Mouse (Mus musculus) midbrain, embryonic 16.5 days (tissue): Measurements from ENCODE around the gene H1f0. TPM values are rescaled to one million over a fixed set of nuclear protein-coding genes. Genes with fewer than 3 reads are reported as not detected.

ENCODE experiments used
- ATAC-seq: fragments of 200-750 bp; cut with Nextera tagmentation; 2 replicates; pipeline ENCODE4 v1.8.0; 2017; ENCODE audit warnings: moderate TSS enrichment
- H3K27ac ChIP-seq: fragments of 300-500 bp; sonication (generic); 2 replicates; pipeline ENCODE4 v1.5.1; 2014; ENCODE audit warnings: mild to moderate bottlenecking, low read length, mixed read lengths
- H3K27me3 ChIP-seq: fragments of 300-500 bp; sonication (generic); 2 replicates; pipeline ENCODE4 v1.6.1; 2014; ENCODE audit warnings: low read depth, low read length, mixed read lengths; ENCODE audit not compliant: control insufficient read depth, insufficient read depth
- H3K36me3 ChIP-seq: fragments of 300-500 bp; sonication (generic); 2 replicates; pipeline ENCODE4 v1.6.1; 2014; ENCODE audit warnings: mild to moderate bottlenecking, low read length, moderate library complexity, mixed read lengths; ENCODE audit not compliant: control insufficient read depth, insufficient read depth
- H3K4me1 ChIP-seq: fragments of 300-500 bp; sonication (generic); 2 replicates; pipeline ENCODE4 v1.6.1; 2014; ENCODE audit warnings: mild to moderate bottlenecking, low read length, mixed read lengths; ENCODE audit not compliant: control insufficient read depth, insufficient read depth
- H3K4me2 ChIP-seq: fragments of 300-500 bp; sonication (generic); 2 replicates; pipeline ENCODE4 v1.6.1; 2014; ENCODE audit warnings: mild to moderate bottlenecking, low read length, mixed read lengths
- H3K4me3 ChIP-seq: fragments of 300-500 bp; sonication (generic); 2 replicates; pipeline ENCODE4 v1.5.1; 2014; ENCODE audit warnings: low read depth, mild to moderate bottlenecking, low read length, moderate library complexity, mixed read lengths
- H3K9ac ChIP-seq: fragments of 300-500 bp; sonication (generic); 2 replicates; pipeline ENCODE4 v1.6.1; 2014; ENCODE audit warnings: low read depth, low read length, mixed read lengths
- H3K9me3 ChIP-seq: fragments of 300-500 bp; sonication (generic); replicated peaks from 2 replicates; pipeline ENCODE4 v1.6.1; 2014; ENCODE audit warnings: mild to moderate bottlenecking, low read length, mixed read lengths; ENCODE audit not compliant: control insufficient read depth, poor library complexity, severe bottlenecking
- WGBS: fragments of 180-500 bp; shearing (Covaris S2); extraction: QIAGEN DNeasy Blood & Tissue Kit; methylation state at CpG from one replicate; pipeline ENCODE4 v1.1.7; 2014; 5-methylcytosine and 5-hydroxymethylcytosine counted together
- polyA plus RNA-seq: library from polyadenylated mRNA; unstranded; fragments of >200 nt; fragmentation: Nextera tagmentation; extraction: Ambion mirVana; gene quantifications from 2 replicates; pipeline ENCODE4 v1.2.1, GENCODE M21; 2015

Gene H1f0
- polyA plus RNA-seq, 1 experiment from 2014 or later: 167 TPM

- ATAC-seq: no peak
Measured at GRCm38 (mm10) chr15:78989152-78990092, 38.8 kb upstream of the H1f0 start.

GRCm38 (mm10) chr15:78990093-78990463 lies 38.2 kb upstream of the H1f0 start:
- peaks cover 34% of the 10 kb centered on the region for H3K36me3 ChIP-seq
- H3K9me3 ChIP-seq: no peaks in the 10 kb centered on the region
- no peaks in the 10 kb centered on the region for H3K27me3 ChIP-seq
- no peaks in the 10 kb centered on the region for H3K4me1 ChIP-seq
- WGBS: 97% methylated on average over 9 of the region's 9 CpGs
- no peak for ATAC-seq
- no peak overlapping the region for H3K4me2 ChIP-seq
- no peak overlapping the region for H3K9ac ChIP-seq
- no peak overlapping the region for H3K27ac ChIP-seq
- H3K4me3 ChIP-seq: no peak overlapping the region

More at GRCm38 (mm10) chr15:78989152-78990092, 38.8 kb upstream of the H1f0 start:
- H3K27me3 ChIP-seq: no peaks in the 10 kb centered on the region
- WGBS: 90% methylated on average over 14 of the region's 14 CpGs
- H3K9me3 ChIP-seq: no peaks in the 10 kb centered on the region
- no peak overlapping the region for H3K4me3 ChIP-seq
- peaks cover 30% of the 10 kb centered on the region for H3K36me3 ChIP-seq
- no peak overlapping the region for H3K4me2 ChIP-seq
- no peaks in the 10 kb centered on the region for H3K4me1 ChIP-seq
- H3K9ac ChIP-seq: no peak overlapping the region
- no peak overlapping the region for H3K27ac ChIP-seq

GRCm38 (mm10) chr15:78990970-78991525 lies 37.2 kb upstream of the H1f0 start:
- WGBS: 94% methylated on average over 25 of the region's 25 CpGs
- no peak overlapping the region for H3K4me2 ChIP-seq
- no peaks in the 10 kb centered on the region for H3K4me1 ChIP-seq
- no peak overlapping the region for H3K27ac ChIP-seq
- no peaks in the 10 kb centered on the region for H3K9me3 ChIP-seq
- peaks cover 37% of the 10 kb centered on the region for H3K36me3 ChIP-seq
- ATAC-seq: no peak
- H3K9ac ChIP-seq: no peak overlapping the region
- H3K27me3 ChIP-seq: no peaks in the 10 kb centered on the region
- no peak overlapping the region for H3K4me3 ChIP-seq

- H3K27ac ChIP-seq: no peak overlapping the region
- 94% methylated on average over 7 of the region's 7 CpGs for WGBS
- peaks cover 40% of the 10 kb centered on the region for H3K36me3 ChIP-seq
Measured at GRCm38 (mm10) chr15:78992235-78992634, 36.0 kb upstream of the H1f0 start.

GRCm38 (mm10) chr15:78992925-78993324 lies 35.3 kb upstream of the H1f0 start:
- H3K4me3 ChIP-seq: no peak overlapping the region
- ATAC-seq: no peak
- no peaks in the 10 kb centered on the region for H3K9me3 ChIP-seq
- H3K9ac ChIP-seq: no peak overlapping the region
- peaks cover 40% of the 10 kb centered on the region for H3K36me3 ChIP-seq
- H3K27ac ChIP-seq: no peak overlapping the region
- WGBS: 96% methylated on average over 24 of the region's 24 CpGs
- H3K4me2 ChIP-seq: no peak overlapping the region
- H3K27me3 ChIP-seq: no peaks in the 10 kb centered on the region
- no peaks in the 10 kb centered on the region for H3K4me1 ChIP-seq

More at GRCm38 (mm10) chr15:78992235-78992634, 36.0 kb upstream of the H1f0 start:
- H3K27me3 ChIP-seq: no peaks in the 10 kb centered on the region
- no peaks in the 10 kb centered on the region for H3K9me3 ChIP-seq
- no peak overlapping the region for H3K4me3 ChIP-seq
- no peak overlapping the region for H3K9ac ChIP-seq
- H3K4me1 ChIP-seq: no peaks in the 10 kb centered on the region
- no peak for ATAC-seq
- no peak overlapping the region for H3K4me2 ChIP-seq

GRCm38 (mm10) chr15:78995916-78996315 lies 32.3 kb upstream of the H1f0 start:
- Histone ChIP-seq H3K4me2 (no peak overlapping the region), H3K4me3 (no peak overlapping the region), H3K27me3 (no peaks in the 10 kb centered on the region), H3K9ac (no peak overlapping the region), H3K36me3 (peaks cover 44% of the 10 kb centered on the region), H3K4me1 (no peaks in the 10 kb centered on the region), H3K9me3 (no peaks in the 10 kb centered on the region), H3K27ac (no peak overlapping the region)
- no peak for ATAC-seq
- 94% methylated on average over 4 of the region's 4 CpGs for WGBS

GRCm38 (mm10) chr15:78996663-78997062 lies 31.6 kb upstream of the H1f0 start:
- Histone ChIP-seq H3K4me1 (no peaks in the 10 kb centered on the region), H3K36me3 (peaks cover 37% of the 10 kb centered on the region), H3K27me3 (no peaks in the 10 kb centered on the region), H3K9ac (no peak overlapping the region), H3K4me3 (no peak overlapping the region), H3K27ac (no peak overlapping the region), H3K9me3 (no peaks in the 10 kb centered on the region), H3K4me2 (no peak overlapping the region)
- WGBS: 92% methylated on average over 3 of the region's 3 CpGs
- ATAC-seq: no peak

GRCm38 (mm10) chr15:78998348-78998747 lies 29.9 kb upstream of the H1f0 start:
- H3K4me3 ChIP-seq: no peak overlapping the region
- H3K27ac ChIP-seq: no peak overlapping the region
- peaks cover 36% of the 10 kb centered on the region for H3K36me3 ChIP-seq
- H3K9me3 ChIP-seq: no peaks in the 10 kb centered on the region
- no peak for ATAC-seq
- no peak overlapping the region for H3K4me2 ChIP-seq
- no peaks in the 10 kb centered on the region for H3K4me1 ChIP-seq
- no peaks in the 10 kb centered on the region for H3K27me3 ChIP-seq
- no peak overlapping the region for H3K9ac ChIP-seq
- WGBS: 60% methylated on average over 8 of the region's 8 CpGs

GRCm38 (mm10) chr15:78999586-78999985 lies 28.7 kb upstream of the H1f0 start:
- 90% methylated on average over 11 of the region's 11 CpGs for WGBS
- H3K36me3 ChIP-seq: peaks cover 31% of the 10 kb centered on the region
- no peaks in the 10 kb centered on the region for H3K4me1 ChIP-seq
- no peak for ATAC-seq
- no peak overlapping the region for H3K4me2 ChIP-seq
- no peak overlapping the region for H3K27ac ChIP-seq
- no peak overlapping the region for H3K4me3 ChIP-seq
- H3K9ac ChIP-seq: no peak overlapping the region
- no peaks in the 10 kb centered on the region for H3K9me3 ChIP-seq
- H3K27me3 ChIP-seq: no peaks in the 10 kb centered on the region
